In genomic region chr2:162430171-162430570, GRCm38 (mm10) we compare ENCODE assay signal across 15 mouse cellular contexts.
DNase-seq lines count a peak whose midpoint lies in the region; ATAC-seq and TF ChIP-seq lines count a peak whose summit lies in the region.
"Had no signal": no experiment of that assay in that cellular context is flagged by ENCODE, and none has a peak within 500 bp of the region (broad histone marks: within the 10 kb centered on the region; RNA-seq: fewer than 3 reads in every experiment).

No protein-coding gene starts in this region.

- no peak overlapping the region for H3K27ac ChIP-seq in kidney, embryonic 16.5 days (ENCODE audit: low read length)
- no peak overlapping the region; the same call in 1 of the 2 replicates for H3K27ac ChIP-seq in left cerebral cortex, adult 2 months
- H3K27ac ChIP-seq: forebrain, embryonic 12.5 days; heart, adult 2 months; midbrain, embryonic 10.5 days had no signal

- no peaks in the 10 kb centered on the region for H3K4me1 ChIP-seq in kidney, embryonic 16.5 days (ENCODE audit: insufficient read depth, low read length)
- H3K4me1 ChIP-seq: forebrain, embryonic 12.5 days; midbrain, embryonic 10.5 days had no signal

- 34% methylated on average over 7 of the region's 7 CpGs for WGBS in kidney, embryonic 16.5 days

- H3K27me3 ChIP-seq in kidney, embryonic 16.5 days (ENCODE audit: insufficient read depth, low read length) = no peaks in the 10 kb centered on the region
- H3K27me3 ChIP-seq: forebrain, embryonic 12.5 days had no signal

- no peak overlapping the region for H3K9ac ChIP-seq in kidney, embryonic 16.5 days (replicated peaks; ENCODE audit: low read length)
- H3K9ac ChIP-seq: forebrain, embryonic 12.5 days had no signal

- intact Hi-C loops in left cerebral cortex, adult 2 months (cut with DNase I) = no loop called here

- ATAC-seq in kidney, embryonic 16.5 days (ENCODE audit: low FRiP score, low TSS enrichment) = peak; percentile 83
- no peak for ATAC-seq in granulocyte monocyte progenitor cell, adult 5-6 weeks (replicated peaks; ENCODE audit: poor library complexity, severe bottlenecking)
- ATAC-seq: CD4-positive, CD25-positive, alpha-beta regulatory T cell, adult 4 months had no signal

- no peak overlapping the region for H3K4me3 ChIP-seq in kidney, embryonic 16.5 days (ENCODE audit: low read length)
- no peak overlapping the region for H3K4me3 ChIP-seq in left cerebral cortex, adult 2 months
- H3K4me3 ChIP-seq: forebrain, embryonic 12.5 days; heart, adult 2 months; midbrain, embryonic 10.5 days had no signal

- H3K4me2 ChIP-seq in kidney, embryonic 16.5 days (replicated peaks; ENCODE audit: low read depth, low read length) = no peak overlapping the region
- H3K4me2 ChIP-seq: forebrain, embryonic 12.5 days had no signal

- H3K9me3 ChIP-seq in kidney, embryonic 16.5 days (ENCODE audit: low read length) = no peaks in the 10 kb centered on the region
- H3K9me3 ChIP-seq: forebrain, embryonic 12.5 days; midbrain, embryonic 10.5 days had no signal

- no peak for DNase-seq in kidney, adult 18-20 months
- peak; percentile 50 for DNase-seq in Muller cell, postnatal 12 days (ENCODE audit: inconsistent ontology term)
- DNase-seq in frontal cortex, postnatal 14 days (ENCODE audit: low spot score in 2 of 2) = peak; percentile 12 to 29
- DNase-seq in left cerebral cortex, adult 2 months (ENCODE audit: extremely low spot score in 1 of 2, low spot score in 2 of 2) = peak; percentile 44 to 57
- no peak for DNase-seq in natural killer cell, adult 2 months (ENCODE audit: low spot score in 2 of 2)
- DNase-seq in urinary bladder, postnatal 25 days (ENCODE audit: low spot score) = no peak
- DNase-seq: cerebellum, adult 9-10 months; heart, adult 2 months; lung, adult 2 months; thymus, postnatal 4 days had no signal

- no peaks in the 10 kb centered on the region for H3K36me3 ChIP-seq in kidney, embryonic 16.5 days (ENCODE audit: insufficient read depth, low read length)
- H3K36me3 ChIP-seq: forebrain, embryonic 12.5 days; midbrain, embryonic 10.5 days had no signal

- TF ChIP-seq CTCF in left cerebral cortex, adult 2 months (IDR thresholded peaks at IDR 0.05) = no peak

Comparison
In these comparisons a context has a peak if more than half of its experiments do, and no peak if none do; other contexts are left out.
1. DNase-seq: peak in Muller cell, postnatal 12 days (single experiment), frontal cortex, postnatal 14 days (2 of 2) and left cerebral cortex, adult 2 months (2 of 2); none in kidney, adult 18-20 months (single experiment), natural killer cell, adult 2 months (0 of 2) and urinary bladder, postnatal 25 days (single experiment).